Mouse (Mus musculus) testis, postnatal 10 days (tissue): ENCODE data around the gene Crb2.

Experiments
- DNase-seq: peaks from one replicate; pipeline ENCODE4 v3.0.0; 2021; ENCODE audit warnings: low spot score

Crb2 gene

DNA sequence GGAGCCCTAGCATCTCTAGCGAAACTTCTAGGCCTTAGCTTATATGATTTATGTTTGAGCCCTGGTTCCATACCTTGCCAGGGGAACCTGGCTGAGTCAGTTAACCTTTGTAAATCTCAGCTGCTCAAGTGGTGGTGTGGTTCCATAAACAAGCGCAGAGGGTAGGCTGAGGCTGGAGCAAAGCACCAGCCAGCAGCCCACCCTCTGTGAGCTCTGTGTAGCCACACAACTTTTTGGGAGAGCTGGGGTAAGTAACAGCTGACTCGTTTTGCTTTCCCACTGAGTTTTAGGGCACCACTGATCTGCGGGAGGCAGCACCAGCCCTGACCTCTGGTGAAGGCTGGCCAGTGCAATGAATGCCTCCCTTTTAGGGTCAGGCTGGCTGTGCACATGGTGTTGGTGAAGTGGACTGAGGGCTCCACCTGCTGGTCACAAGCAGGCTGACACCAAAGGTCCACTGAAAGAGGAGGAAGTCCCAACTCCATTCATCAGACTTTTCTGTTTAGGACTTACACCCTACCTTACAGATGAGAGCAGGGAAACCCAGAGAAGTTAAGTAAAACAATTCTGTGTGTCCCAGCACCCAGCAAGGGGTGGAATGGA is 26.7 kb downstream of the Crb2 start:
- peak; percentile 80 for DNase-seq

GRCm38 (mm10) chr2:37811682-37812081 is 35.6 kb downstream of the Crb2 start:
- no peak for DNase-seq

- no peak for DNase-seq
Measured at GRCm38 (mm10) chr2:37812401-37812800, 36.4 kb downstream of the Crb2 start.

DNA sequence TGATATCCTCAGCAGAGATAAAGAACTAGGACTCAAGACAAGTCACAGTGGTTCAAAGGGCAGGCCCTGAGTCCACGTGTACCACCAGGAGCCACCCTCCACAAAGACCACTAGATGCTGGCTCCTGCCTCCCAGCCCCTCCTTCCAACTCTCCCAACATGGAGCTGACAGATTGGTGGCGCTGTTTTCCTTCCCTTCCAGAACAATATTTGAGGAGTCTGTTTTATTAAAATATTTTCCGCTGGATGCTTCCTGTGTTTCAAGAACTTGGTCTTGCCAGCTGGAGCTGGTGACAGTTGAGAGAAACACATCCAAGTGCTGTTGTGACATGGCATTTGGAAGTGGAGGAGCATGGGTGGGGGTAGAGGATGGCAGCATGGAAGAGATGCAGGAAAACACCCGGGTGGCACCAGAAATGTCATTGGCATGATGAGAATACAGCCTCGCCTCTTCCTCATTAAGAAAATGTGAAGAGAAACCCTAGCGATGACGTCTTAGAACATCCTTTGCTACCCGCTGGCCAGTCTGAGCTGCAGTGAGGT is 38.8 kb downstream of the Crb2 start:
- DNase-seq: no peak

- DNase-seq: peak; percentile 88
Measured at GRCm38 (mm10) chr2:37815676-37816075, 39.6 kb downstream of the Crb2 start.

- no peak for DNase-seq
Measured at GRCm38 (mm10) chr2:37818761-37819525, 42.9 kb downstream of the Crb2 start.

GRCm38 (mm10) chr2:37819526-37820152 is 43.6 kb downstream of the Crb2 start:
- DNase-seq: no peak

DNA sequence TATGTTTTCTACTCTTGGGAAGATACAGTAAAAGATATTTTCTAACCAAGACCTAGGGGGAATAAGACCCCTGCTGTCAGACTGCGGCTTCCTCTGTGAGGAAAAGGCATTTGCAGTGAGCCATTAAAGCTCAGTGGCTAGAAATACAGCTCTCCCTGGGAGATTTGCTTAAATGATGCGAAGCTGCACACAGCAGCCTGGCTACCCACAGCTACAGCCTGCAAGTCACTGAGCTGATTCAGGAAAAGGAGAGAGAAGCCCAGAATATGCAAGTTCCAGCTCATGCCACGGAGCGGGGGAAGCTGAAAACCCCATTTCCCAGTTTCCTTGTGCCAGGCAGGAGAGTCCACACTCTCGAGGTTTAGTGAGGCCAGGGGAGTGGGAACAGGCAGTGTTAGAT is 46.1 kb downstream of the Crb2 start:
- no peak for DNase-seq

DNA sequence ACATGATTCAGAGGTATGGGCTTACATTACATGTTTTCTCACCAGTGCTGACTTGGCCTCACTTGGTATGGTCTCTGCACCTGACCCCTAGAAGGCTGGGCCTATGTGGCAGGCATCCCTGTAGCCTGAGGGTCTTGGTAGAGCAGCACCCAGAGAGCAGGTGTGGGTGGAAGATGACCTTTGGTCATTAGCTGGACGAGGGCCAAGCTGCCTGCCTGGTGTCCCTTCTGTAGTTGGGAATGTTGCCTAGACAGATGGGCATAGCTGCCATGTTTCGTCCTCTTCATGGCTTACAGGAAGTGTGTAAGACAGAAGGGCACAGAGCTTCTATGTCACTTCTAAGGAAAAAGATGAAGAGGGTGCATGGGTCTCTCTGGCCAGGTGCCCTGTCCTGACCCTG is 47.8 kb downstream of the Crb2 start:
- DNase-seq: no peak

- no peak for DNase-seq
Measured at GRCm38 (mm10) chr2:37829758-37830275, 53.8 kb downstream of the Crb2 start.

- DNase-seq: no peak
Measured at GRCm38 (mm10) chr2:37832253-37832652, 56.2 kb downstream of the Crb2 start.

GRCm38 (mm10) chr2:37836926-37837325 is 60.9 kb downstream of the Crb2 start:
- no peak for DNase-seq

DNA sequence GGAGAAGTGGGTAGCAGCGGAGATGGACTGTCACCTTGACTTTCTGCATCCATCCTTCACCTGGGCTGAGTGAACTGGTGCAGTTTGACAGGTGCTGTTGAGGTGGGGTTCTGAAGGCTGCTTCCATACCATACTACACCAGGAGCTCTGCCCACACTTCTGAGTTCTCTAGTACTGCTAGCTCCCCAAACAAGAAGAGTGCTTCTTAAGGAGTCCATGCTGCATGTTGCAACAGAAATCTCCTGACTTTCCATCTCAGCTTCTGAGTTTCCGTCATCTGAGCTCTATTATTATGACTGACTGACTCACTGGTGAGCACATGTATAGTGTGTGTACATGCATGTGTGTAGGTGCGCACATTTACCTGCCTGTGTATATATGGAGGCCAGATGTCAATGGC is 61.5 kb downstream of the Crb2 start:
- DNase-seq: no peak

DNA sequence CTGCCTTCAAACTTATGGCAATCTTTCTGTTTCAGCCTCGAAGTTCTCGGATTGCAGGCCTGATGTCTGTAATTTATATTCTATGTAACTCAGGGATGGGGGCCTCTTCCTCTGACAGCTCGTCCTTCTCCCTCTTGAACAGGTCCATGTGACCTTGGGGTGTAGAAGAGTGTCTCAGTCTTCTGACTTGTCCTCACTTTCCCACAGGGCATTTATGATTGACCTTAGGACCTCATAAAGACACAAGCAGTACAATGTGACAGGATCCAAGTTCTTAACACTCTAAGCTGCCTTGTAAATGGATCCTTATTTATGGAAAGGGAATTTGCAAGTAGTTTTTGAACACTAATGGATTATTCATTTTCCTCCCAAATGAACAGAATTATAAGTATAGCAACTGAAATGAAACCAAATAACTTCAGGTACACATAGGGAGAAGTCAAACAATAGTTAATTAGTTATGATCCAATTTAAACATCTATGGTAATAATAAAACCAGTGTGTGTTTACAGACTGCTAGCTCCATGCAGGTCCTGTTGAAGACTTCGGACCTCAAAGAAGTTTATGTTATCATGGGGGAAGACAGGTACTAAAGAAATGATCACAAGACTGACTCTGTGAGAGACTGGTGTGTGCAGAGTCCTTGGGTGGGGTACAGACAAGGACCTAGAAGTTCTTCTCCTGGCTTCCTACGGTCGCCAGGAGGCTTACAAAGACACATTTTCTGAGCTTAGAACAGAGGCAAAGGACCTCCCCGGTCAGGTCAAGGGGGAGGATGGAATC is 62.3 kb downstream of the Crb2 start:
- DNase-seq: no peak

DNA sequence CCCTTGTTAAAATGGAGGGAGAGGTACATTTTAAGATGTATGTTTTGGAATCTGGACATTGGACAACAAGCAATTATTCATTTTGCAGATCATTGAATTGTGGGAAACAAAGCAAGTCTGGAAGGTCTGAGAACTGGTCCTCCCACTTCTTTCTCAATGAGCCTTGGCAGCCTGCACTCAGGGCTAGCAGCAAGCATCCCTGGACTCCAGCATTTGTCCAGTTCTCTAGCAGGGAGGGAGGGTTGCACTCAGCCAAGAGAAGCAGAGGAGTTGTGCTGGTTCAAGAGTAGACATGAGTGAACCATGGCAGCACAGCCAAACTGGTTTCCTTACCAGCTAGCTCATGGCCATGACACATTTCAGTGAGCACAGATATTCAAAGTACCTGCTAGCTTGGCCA is 63.9 kb downstream of the Crb2 start:
- DNase-seq: no peak

DNA sequence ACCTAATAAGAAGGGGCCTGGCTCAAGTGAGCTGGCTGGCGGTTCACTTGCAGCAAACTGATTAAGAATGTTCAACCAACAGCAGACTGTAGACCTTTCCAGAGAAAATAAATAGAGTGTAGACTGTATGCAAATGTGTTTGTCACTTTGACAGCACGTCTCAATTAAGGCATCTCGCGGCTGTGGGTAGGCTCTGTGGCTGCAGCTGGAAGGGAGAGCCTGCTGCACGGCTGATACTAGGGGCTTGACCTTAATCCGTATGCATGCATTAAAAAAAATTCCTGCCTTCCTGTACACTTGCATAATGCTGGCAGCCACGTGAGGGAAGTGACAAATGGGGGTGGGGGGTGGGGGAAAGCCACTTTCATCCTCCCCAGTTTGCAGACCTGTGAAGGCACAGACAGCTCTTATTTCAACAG is 66.1 kb downstream of the Crb2 start:
- no peak for DNase-seq

GRCm38 (mm10) chr2:37842719-37843118 is 66.7 kb downstream of the Crb2 start:
- no peak for DNase-seq
